Mouse (Mus musculus) 3134 (cell line): ENCODE data around the gene Gper1.
A peak's percentile ranks its signal among the peaks of the same experiment; 100 is the strongest.

Source experiments
- DNase-seq: peaks from one replicate; pipeline ENCODE4 v3.0.0-alpha.2; 2011; ENCODE audit warnings: low spot score; ENCODE audit not compliant: insufficient read length; ENCODE audit errors: extremely low read depth

The Gper1 gene

DNA sequence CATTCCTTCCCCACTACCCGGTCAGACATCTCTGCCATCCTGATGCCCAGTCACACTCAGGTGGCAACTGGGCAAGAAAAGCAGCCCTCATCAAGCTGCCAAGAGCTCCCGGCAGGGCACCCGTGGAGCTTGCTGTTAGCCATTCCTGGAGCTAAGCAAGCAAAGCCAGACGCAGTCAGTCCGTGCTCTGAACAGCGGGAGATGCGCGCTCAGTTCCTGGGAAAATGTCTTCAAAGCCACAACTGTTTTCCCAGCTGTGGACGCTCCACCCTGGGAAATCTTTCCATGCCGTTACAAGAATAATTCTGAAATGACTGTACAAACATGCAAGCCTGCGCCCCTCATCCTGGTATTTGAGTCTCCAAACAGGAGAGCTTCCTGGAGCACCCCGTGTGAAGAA, 19.5 kb downstream of the Gper1 start:
- no peak for DNase-seq

DNA sequence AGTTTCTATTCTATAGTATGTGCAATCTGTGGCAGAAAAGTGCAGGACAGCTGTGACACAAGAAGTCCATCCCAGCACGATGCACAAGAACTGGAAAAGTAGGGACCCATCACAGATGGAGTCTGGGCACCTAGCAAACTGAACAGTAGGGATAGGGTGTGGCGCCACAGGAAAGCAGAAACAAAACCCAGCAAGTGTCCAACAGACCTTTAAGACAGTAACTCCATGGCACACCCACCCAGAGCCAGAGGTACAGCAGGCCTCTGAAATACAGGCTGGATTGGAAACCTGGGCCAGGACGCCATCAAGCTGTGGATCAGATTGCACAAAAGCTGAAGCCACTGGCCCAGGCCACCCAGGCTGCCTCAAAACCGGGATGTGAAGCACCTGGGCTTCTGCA, 20.0 kb downstream of the Gper1 start:
- DNase-seq, result no peak

- DNase-seq, result no peak
These were observed 22.3 kb downstream of the Gper1 start for GRCm38 (mm10) chr5:139445258-139445657.

- no peak for DNase-seq
These were observed 25.1 kb downstream of the Gper1 start for GRCm38 (mm10) chr5:139448025-139448424.

DNA sequence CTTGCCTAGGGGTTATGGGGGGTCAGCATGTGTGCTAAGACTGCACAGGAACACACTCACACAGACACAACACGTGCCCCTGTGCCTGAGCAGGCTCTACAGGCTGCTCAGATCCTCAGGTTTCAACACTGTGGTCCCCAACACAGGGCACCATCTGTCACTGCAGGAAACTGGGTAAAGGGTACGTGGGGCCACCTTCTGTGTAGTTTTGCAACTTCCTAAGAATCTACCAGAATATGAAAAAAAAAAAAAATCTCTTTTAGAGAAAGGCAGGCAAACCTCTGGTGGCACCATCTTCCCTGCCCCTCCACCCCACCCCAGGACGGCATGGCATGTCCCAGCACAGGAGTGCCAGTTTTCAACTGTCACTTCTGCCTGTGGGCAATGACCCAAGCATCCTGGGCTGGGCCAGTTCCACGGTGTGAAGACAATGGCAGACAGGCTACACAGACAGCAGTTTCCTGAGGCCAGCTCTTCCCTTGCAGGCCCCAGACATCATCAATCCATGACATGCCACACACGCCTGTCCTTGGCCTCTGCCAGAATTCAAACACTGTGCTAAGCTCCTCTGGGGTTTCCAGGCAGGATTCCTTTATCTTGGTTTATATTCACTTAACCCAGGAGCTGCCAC, 26.3 kb downstream of the Gper1 start:
- DNase-seq, result no peak

DNA sequence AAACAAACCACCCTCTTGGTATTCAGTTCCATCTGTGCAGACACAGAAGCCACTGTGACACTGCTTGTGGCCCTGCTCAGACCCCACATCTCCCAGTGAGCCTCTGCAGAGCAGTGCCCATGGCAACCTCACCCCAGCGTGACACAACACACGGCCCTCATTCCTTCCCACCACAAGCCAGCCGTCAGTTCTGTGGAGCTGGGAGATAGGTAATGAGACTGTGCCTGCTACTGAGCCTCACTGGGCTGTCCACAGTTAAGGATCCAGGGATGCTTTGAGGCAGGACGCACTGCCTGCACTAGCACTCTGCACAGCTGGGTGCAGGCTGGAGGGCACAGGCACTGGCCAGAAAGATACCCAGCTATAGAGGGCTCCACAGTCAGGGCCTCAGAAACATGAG, 27.0 kb downstream of the Gper1 start:
- peak; percentile 41 for DNase-seq

- DNase-seq, result no peak
These were observed 30.1 kb downstream of the Gper1 start for GRCm38 (mm10) chr5:139453031-139453430.

DNA sequence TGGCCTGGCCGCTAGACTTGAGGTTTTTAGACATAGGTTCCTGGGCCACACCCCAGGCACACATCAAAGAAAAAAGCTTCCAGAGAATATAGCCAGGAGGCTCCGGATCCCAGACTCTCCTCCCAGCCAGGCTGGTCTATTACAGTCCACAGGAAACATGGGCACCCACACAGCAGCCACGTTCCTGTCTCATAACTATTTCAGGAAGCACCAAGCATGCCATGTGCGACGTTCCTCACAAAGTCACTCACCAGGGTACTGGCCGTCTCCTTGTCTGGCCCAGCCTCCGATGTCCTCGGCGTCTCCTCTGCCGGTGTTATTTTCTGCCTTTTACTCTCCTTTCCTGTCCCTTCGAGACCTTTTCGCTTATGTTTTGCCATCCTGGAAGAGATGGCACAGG, 32.2 kb downstream of the Gper1 start:
- DNase-seq, result no peak

DNA sequence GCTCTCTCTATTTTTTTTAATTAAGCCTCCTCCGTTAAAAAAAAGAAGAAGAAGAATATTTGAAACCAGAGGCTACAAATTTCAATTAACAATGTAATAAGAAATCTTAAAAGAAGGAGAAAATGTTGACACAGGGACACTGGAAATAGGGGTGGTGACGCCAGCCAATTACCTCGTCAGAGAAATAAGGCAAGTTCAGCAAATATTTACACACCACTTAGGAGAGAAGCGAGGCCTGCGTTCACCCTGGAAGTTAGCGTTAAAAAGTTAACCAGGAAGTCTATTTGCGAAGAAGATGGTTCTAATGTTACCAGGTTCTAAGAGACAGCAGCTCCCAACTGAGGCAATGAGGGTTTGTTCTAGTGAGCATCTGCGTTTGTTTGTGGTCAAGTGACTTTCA, 34.3 kb downstream of the Gper1 start:
- no peak for DNase-seq

- DNase-seq, result no peak
These were observed 37.0 kb downstream of the Gper1 start for GRCm38 (mm10) chr5:139459938-139460337.

GRCm38 (mm10) chr5:139460384-139461067, 37.6 kb downstream of the Gper1 start, which contains the start of gene 3110082I17Rik:
Gene 3110082I17Rik, minus strand, starts transcription at chr5:139460527.
- peak; percentile 95 for DNase-seq

- DNase-seq, result no peak
These were observed 41.9 kb downstream of the Gper1 start for GRCm38 (mm10) chr5:139464874-139465273.

- DNase-seq, result no peak
These were observed 43.4 kb downstream of the Gper1 start for GRCm38 (mm10) chr5:139466373-139466772.

- no peak for DNase-seq
These were observed 43.9 kb downstream of the Gper1 start for GRCm38 (mm10) chr5:139466801-139467200.

- DNase-seq, result no peak
These were observed 45.0 kb downstream of the Gper1 start for GRCm38 (mm10) chr5:139467998-139468397.

DNA sequence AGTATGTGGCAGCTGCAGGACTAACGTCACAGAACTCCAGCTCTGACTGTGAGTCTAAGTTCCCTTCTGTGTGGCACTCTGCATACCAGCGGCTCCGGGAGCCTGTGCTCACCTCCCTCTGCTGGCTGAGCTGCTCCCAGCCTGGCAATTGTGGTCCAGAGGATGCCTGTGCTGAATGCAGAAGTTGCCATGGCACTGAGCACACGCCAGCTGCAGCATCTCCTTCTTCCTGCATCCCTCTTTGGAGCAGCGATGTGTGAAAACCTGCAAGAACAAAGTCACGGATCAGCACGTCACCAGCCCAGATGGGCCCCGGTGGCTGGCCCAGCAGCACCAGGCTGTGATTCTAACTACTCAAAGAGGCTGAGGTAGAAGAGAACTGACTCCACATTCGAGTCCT, 51.8 kb downstream of the Gper1 start:
- no peak for DNase-seq
